Mouse (Mus musculus): ENCODE measurements around the gene Ctnna3. TPM values are rescaled to one million over a fixed set of nuclear protein-coding genes. Genes with fewer than 3 reads are reported as not detected.

Ctnna3 gene
- total and polyA plus RNA-seq, 3 experiments: 0.37 to 0.83 TPM; not detected in 1

DNA sequence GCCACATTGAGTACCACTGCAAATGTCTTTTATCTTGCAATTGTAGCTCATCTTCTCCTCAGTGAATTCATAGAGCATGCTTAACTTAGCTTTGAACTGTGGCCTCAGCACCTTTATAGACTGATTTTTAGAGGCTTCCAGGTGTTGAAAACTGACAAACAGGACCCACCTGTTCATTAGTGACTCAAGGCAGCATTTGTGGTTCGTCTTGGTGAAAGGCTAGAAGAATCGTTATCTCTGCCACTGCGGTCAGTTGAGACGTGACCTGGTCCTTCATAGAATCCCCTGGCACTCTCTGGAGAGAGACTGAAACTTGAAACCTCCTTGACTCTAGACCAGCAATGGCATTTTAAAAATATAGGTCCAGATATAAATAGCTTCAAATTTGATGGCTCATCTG is 96.1 kb downstream of the Ctnna3 start:
- DNase-seq: no peak

DNA sequence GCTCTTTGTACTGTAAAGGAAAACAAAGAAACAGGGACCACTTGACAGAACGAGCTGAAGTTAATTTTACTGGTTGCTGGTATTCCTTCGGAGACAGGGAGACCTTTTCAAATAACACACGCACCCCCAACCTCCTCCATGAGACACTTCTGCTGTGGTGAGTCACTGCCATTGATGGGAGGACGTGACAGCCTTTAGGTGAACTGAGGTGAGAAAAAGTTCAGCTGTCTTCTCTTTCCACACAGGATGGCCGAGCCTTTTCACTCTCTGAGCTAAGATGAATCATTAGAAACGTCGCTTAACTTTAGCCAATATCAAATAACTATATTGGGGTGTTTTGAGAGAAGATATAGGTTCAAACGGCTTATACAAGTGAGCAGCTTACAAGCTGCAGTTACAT is 102.5 kb downstream of the Ctnna3 start:
- no peak for DNase-seq

DNA sequence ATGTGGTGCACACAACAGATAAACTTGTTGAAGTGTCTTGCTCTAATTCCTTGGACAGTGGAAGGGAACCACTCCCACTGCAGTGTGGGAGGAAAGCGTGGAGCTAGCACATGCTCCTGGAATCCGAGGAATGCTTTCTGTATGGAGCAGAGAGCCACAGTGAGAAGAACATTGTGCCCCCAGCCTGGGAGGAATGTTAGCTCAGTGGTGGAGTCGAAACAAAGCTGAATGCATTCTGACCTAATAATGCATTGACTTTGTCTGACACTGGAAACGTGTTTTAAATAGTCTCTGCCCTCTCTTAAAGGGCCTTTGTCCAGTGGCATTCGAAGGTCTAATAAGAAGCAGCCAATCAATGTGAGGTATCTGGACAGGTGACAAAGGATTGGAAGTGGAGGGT is 111.9 kb downstream of the Ctnna3 start:
- DNase-seq: no peak

DNA sequence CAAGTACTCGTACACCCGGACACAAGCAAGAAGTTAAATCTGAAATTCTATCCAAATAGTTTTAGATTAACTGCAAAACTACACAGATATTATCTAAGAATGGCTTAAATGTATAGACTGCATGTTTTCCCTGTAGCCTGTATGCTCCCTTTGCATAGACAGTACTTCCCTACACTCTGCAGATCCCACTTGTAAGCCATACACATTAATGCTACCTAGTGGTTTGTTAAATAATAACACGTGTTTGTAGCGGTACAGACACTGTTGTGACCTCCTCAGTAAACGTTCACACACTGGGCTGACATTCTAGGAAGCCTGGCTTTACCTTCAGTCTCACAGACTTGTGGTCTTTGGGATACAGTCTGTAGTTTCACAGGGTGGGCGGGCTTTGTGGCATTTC is 112.6 kb downstream of the Ctnna3 start:
- no peak for DNase-seq

DNA sequence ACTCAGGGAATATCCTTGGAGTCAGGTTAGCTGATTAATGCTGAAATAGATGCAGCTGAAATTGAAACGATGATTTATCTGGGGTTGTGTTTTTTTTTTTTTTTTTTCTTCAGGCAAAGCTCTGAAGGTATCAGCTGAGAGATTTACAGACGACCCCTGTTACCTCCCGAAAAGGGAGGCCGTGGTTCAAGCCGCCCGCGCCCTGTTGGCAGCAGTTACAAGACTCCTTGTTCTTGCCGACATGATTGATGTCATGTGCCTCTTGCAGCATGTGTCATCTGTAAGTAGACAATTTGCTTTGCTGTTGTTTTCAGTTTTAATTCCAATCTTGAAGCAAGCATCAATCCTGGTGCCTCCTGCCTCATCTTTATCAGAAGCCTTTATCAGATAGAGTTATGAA is 136.8 kb downstream of the Ctnna3 start:
- DNase-seq: peak; percentile 41

DNA sequence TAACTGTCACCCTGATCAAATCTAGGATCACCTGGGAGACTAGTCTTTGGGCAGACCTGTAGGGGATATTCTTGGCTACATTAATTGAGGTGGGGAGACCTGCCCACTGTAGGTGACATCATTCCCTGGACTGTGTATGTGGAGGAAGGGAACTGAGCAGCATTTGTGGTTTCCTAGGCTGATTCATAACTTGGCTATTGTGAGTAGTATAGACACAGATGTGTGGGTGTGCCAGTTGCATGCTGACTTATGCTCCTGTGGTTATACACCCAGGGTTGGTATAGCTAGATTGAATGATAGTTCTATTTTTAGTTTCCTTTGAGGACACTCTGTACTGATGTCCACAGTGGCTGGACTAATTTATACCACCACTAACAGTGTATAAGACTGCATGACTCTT is 141.7 kb downstream of the Ctnna3 start:
- no peak for DNase-seq

DNA sequence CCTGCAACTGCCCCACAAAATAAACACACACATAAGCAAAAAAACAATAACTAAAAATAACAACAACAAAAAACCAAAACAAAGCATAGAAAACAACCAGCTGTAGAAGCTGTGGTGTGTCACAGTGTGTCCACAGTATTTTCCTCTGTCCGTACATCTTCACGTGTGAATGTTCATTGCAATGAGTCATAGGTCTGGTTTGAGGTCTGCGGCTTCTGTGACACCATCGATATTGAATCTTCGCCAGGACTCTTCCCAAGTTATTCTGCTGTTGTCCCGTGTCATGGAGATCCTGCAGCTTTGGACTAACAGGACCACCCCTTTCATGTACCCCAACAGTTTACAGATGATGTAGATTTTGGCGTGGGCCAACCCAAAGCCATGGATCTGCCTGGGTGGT is 143.0 kb downstream of the Ctnna3 start:
- no peak for DNase-seq

DNA sequence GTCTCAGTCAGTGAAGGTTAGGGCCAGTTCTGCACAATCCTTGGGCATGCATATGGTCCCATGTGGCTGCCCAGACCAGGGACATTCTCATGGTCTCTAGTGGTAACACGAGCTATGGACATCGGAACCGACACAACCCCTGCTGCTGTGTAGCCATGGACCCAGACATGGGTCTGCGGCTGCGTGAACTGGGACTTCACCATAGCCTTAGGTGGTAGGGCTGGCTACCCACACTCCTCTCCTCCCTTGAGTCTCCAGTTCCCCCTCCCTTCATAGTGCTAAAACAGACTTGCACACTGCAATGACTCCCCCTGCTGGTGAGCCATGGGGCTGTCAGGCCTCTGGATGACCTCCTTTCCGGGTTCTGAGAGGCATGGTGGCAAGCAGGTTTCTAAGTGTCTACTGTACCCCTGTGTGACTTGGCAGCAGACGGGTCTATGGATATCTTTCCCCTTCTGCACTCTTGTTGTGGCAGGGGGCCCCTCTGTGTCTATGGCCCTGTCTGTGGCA is 144.3 kb downstream of the Ctnna3 start:
- peak; percentile 42 for DNase-seq

DNA sequence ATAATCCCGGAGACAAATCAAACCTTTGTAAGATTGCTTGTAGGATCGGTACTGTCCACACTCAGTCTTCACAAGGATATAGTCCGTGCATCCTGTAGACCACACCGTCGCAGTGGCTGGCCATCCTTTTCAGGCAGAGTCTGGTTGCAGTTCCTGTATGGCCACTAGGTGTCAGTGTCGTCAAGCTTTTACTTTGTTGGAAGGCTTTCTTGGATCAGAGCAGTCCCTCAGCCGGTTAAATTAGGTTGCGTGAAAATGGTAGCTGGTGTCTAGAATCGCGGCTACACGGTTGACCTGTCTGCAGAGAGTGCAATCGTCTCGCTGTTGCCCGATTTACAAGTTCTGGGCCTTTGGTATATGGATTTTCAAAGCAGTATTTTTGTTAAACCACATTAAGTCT is 152.7 kb downstream of the Ctnna3 start:
- DNase-seq: peak; percentile 74

DNA sequence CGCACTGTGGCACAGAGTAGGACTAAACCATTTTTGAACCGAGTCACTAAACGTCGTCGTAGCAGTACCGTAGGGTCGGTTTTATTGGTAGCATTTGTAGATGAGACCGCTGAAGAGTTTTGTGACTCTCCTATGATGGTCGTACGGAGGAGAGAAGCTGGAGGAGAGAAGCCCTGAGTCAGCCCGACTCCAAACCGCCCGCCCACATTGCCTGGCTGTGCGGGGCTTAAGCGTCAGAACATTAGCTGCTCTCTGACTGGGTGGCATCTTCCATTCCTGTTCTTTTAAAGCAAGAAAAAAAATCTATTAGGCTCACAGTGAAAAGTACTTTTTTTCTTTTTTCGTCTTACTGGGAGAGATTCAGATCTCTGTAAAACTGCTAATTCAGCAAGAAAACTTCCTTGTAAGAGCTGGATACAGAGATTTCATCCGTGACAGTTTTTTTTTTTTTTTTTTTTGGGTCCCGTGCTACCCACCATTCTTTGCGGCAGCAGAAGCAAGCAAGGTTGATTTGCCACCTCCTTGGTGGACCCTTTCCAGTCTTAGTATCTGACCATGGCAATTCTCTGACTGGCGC is 154.0 kb downstream of the Ctnna3 start:
- no peak for DNase-seq

DNA sequence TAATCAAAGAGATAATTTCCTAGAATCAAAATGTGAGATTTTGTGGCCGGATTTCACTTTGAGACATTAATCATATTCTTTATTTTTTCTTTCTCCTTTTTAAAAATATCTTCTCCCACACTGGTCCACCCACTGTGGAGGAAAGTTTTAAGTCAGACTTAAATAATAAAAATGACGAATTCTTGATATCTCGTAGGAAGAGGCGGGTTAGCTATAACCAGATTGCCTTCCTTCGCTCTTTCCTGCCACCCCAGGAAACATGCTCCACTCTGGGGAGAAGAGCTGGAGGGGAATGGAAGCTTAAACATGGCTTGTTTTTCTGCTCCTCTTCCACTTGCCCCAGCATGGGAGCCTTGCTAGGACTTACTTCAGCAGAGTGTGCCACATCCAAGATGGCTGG is 169.5 kb downstream of the Ctnna3 start:
- DNase-seq: no peak

DNA sequence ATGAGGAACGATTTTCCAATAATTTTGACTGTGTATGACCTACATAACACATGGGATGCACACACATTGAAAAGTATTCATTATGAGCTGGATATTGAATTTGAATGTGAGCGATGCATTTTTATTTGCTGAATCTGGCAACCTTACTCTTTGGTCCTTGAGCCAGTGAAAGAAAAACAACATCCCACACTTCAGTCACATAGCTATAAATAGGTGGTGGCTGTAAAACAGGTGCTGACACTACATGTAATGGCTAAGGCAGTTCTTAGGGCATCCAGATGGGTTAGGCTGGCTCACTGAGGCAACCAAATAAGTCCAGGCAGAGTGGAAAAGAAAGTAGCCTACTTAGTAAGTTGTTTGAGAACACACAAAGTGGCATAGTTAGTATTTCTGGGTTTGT is 171.3 kb downstream of the Ctnna3 start:
- DNase-seq: no peak

DNA sequence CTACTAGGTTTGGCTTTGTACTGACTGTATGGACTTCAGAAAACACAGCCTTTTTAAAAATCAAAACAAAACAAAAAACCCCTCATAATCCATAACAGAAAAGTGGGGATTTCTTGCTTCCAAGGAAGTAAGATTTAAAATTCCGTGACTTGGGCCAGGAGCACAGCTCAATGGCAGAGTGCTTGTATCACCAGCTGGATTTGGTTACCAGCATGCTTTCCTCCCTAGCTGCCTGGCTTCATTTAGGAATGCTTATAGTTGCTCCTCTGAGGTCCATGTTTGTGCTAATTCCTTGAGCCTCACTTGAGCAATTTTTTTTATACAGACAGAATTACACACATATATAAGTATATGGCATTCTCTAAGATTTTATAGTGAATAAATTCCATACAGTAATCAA is 198.6 kb downstream of the Ctnna3 start:
- no peak for DNase-seq

DNA sequence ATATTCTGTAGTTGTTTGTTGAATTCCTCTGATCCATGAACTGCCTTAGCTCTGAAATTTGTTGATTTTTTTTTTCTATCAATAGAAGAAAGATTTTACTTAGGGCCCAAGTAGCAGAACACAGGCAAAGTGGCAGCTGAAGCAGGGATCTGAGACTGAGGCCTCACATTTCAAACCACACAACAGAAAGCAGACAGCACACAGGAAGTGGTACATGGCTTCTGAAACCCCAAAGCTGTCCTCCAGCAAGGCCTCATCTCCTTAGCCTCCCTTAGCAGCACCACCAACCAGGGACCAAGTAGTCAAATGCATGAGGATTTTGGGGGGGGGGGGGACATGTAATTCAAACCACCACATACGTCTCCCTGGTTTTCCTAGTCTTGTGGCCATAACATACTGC is 204.0 kb downstream of the Ctnna3 start:
- DNase-seq: no peak

DNA sequence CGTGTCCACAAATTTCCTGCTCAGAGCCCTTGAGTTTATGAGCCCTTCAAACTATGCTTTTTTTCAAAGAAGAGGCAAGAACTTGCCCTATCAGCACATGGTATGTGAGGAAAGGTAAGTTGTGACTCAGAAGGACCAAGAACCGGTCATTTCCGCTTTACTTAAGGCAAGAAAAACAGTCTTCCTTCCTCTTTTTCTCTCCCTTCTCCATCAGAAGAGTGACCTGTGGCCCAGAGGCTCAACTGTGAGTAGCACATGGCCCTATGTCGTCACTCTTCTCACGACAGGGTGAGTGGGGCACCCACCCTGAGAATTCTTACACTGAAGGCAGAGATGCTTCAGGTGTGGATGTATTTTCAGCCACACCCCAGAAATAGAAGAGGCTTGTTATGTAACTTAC is 208.1 kb downstream of the Ctnna3 start:
- no peak for DNase-seq

DNA sequence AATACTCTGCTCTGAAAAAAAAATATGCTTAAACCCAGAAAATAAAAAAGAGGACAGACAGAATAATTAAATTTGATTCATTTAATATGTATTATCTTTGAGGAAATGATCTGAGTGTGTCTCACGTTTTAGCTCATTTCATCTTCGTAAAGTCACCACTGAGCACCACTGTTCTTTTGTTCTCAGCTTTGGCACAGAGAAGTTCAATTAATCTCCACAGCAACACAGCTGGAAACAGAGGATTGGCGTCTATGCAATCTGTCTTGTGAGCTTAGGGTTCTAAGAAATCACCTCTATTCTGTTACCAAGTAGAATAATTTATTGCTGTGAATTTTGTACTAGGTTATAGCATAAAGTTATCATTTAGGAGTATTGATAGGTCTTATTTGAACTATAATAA is 217.4 kb downstream of the Ctnna3 start:
- DNase-seq: no peak

DNA sequence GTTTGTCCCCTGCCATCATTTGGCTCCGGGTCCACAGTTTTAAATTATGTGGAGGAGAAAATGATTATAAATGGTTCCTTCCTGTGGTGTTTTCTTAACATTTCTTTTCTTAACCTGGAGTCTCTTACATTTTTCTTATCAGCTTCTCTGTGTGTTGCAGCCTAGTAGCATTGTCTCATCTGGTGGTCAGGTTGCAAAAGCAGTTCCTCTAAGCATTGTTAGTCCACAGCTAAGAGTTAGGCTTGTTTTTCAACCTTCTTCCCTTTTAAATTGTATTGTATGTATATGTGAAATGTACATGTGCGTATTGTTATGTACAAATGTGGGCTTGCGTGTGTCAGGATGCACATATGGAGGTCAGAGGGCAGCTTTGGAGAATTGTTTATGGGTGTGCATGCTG is 220.4 kb downstream of the Ctnna3 start:
- no peak for DNase-seq

DNA sequence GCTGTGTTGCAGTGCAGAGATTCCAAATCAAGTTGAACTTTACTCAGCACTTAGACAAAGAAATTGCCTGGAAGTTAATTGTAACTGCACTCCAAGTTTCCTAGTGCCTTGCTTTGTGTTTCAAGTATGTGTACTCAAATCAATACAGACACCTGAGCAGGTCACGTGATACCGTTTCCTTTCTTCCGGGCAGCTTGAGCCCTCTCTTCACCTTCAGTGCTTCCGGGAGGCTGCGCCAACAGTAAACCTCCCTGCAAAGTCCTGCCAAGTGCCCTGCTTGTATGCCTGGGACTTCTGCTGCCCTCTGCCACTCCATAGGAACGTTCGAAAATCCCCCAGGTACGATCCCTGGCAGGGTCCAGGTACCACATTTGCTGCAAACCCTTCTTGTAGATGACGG is 223.0 kb downstream of the Ctnna3 start:
- DNase-seq: no peak

DNA sequence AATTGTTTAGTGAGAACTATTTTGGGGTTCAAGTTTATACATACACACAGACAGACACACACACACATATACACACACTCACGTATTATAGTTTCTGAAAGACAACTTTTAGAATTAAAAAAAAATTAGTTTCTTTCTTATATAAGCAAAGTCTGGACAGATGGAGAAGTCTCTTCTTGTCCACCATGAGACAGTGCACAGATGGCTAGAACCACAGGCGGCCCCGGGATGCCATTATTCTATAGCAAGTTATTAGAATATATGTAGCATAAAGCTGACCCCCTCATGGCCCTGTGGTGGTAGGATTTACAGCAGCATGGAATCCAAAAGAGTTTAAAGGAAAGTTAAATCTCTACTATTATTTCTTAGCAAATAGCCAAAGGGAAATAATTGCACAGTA is 223.7 kb downstream of the Ctnna3 start:
- no peak for DNase-seq

DNA sequence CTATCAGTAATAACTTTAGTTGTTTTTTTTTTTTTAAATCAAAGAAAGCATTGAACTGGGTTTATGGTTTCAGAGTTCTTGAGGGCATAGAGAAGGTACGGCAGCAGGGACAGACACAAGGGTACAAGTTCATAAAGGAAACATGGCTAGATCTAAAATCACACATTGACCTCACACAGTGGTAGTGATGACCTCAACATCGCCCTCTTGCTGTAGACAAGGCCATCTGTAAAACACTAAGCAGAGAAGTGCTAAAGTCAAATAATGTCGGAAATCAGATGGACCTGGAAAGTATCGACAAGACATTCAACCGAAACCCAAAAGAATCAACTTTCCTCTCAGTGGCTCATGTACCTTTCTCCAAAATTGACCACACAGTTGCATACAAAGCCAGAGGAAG is 224.7 kb downstream of the Ctnna3 start:
- no peak for DNase-seq

DNA sequence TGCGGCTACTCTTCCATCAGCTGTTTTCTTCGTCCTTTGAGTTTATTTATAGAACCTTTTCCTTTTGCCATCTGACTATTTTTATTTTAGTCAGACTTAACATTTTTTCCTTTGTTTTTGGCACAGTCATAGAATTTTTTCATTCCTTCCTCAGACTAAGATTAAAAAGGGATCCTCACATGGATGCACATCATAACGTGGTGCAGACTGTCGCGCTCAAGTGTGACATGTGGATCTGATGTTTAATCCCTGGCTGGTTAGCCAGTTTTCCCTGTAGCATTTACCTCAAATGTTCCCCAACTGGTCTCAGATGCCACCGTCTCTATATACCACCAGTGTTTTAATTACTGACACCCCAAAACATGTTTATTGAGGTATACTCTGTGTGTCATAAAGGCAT is 246.4 kb downstream of the Ctnna3 start:
- DNase-seq: no peak

DNA sequence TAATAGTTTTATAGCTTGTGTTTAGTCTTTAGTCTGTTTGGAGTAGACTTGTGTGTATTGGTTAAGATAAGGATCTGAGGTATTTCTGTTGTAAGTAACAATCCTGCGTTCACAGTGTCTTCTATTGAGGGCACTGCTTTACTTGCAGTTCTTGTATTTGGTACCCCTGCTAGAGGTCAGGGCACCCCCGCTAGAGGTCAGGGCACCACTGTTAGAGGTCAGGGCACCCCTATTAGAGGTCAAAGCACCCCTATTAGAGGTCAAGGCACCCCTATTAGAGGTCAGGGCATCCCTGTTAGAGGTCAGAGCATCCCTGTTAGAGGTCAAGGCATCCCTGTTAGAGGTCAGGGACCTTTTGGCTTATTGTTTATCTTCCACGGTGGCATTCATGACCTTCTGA is 259.3 kb downstream of the Ctnna3 start:
- no peak for DNase-seq

DNA sequence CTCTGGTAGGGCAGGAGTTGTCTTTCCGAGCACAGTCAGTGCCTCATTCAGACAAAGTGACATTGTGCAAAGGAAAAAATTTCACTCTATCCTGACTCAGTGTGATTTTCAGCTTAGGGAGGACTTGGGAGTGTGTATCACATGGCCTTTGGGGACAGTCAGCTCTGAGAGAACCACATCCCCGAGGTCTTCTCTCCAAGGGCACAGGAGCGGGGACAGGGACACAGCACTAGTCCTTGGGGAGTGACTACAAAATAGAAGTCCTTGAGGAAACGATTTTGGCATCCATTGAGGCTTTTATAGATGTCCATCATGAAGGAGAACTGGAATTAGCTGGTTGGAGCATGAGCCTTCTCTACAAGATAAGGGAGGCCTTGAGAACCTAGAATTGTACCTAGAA is 259.8 kb downstream of the Ctnna3 start:
- peak; percentile 47 for DNase-seq

DNA sequence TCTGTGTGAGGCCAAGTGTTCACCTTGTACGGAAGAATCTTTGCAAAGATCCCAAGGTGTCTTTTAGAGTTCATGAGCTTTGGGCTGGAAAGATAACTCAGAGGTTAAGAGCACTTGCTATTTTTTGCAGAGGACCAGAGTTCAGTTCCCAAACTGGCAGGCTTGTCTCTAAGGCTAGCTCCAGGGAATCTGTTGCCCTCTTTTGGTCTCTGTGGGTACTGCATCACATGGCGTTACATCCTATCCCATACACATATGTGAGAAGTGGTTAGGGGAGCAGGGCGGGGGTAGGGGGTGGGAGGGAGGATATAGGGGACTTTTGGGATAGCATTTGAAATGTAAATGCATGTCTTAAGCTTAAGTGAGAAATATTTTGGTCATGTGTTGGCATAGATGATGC is 262.1 kb downstream of the Ctnna3 start:
- peak; percentile 11 for DNase-seq

DNA sequence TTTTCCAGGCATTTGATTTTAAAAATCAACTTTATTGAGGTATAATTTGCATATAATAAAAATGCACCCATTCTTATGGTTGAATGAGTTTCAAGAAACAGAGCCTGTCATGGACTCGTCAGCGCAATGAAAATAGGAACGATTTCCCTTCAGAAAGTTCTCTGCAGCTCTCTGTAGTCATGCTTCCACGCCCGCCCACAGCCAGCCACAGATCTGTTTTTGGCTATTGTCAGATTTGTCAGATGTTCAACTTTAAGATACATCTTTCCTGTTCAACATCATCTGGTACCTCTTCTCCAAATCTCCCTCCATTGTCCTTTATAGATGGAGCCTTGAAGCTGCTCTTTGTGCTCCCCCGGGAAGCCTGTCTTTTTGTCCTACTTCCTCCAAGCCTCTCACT is 280.3 kb downstream of the Ctnna3 start:
- DNase-seq: no peak

Measured in adrenal gland, adult 2 months (tissue).